Mouse (Mus musculus) stomach, postnatal 0 days (tissue): ENCODE results near the gene Trim2.

ENCODE experiments used
- CTCF ChIP-seq: IDR thresholded peaks from 2 replicates; pipeline ENCODE4 v1.5.1; 2016; ENCODE audit warnings: antibody characterized with exemption, low read depth, mild to moderate bottlenecking, moderate library complexity
- EP300 ChIP-seq: optimal IDR thresholded peaks from 2 replicates; pipeline ENCODE3; 2016; ENCODE audit warnings: antibody characterized with exemption

- no peak for TF ChIP-seq CTCF
- TF ChIP-seq EP300: no peak
Observed at GRCm38 (mm10) chr3:84218498-84218897, 88.2 kb downstream of the Trim2 start.
